Mouse (Mus musculus) cerebellum, postnatal 10 days (tissue): Measurements from ENCODE around the gene Traf3ip2.

ENCODE experiments used
- DNase-seq, 2 experiments: peaks; one replicate each; pipeline ENCODE4 v3.0.0; 2021; ENCODE audit warnings: mixed read lengths in 2 of 2

The Traf3ip2 gene

DNA sequence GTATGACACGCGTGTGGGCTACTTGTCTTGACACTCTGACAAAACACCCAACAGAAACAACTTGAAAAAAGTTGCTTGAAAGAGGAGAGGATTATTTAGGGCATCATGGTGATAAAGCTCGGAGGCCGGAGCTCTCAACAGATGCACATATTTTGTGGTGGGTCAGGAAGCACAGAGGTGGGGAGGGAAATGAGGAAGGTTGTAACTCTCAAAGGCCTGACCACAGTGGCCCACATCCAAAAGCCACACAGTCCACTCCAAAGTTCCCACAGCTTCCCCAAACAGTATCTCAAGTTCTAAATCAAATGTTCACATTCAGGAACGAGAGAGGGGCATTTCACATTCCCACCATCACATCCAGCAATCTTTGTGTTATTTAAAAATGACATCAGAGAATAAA is 11.7 kb upstream of the Traf3ip2 start:
- DNase-seq: no peak

DNA sequence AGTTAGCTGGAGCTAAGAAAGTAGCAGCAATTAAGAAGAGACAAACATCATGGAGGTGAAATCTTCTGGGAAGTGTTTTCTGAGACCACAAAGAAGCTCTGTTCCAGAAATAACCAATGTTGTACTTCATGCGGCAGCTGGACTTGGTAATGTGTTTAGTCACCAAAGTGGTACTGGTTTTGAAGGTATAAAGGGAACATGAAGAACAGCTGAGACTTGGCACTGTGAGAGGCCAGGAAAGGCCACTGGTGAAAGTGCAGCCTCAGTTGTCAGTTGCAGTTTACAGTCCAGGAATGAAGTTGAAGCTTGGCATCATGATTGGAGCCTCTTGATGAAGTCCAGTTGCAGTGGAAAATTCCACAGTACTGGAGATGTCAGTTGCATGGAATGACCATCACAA is 6.3 kb upstream of the Traf3ip2 start:
- DNase-seq: no peak

DNA sequence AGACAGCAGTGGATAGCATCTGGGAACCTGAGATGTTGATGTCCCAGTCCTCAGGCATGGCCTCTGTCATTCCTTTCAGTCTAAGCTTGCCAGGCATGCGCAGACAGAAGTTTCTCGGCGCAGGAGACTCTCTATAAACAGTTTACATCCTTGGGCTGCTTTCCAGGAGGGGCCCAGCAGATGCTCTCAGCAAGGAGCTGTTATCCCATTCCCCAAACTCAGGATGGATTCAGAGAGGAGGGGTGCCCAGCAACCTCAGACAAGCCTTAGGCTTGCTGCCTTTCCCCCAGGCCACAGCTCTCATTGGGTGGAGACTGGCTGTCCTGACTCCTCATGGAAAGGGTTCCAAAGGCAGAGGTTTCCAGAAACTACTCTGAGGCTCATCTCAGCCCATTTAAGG is 1.5 kb upstream of the Traf3ip2 start:
- no peak for DNase-seq

DNA sequence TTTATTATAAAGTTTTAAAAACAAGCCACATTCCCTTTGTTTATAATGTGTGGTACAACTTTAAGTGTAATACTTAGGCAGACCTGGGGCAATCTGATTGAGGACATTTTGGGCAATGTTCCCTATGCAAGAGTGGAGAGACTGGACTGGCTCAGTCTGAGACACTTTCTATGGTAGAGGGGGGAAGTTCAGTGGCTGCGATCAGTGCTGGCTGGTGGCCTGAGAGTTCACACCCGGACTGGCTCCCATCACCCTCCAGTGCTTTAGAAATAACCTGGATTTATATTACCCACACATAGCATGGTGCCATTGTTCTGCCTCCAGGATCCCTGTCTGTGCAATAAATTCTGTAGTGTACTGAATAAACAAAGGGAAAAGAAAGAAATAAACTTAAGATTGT is 603 bp upstream of the Traf3ip2 start:
- DNase-seq: no peak

DNA sequence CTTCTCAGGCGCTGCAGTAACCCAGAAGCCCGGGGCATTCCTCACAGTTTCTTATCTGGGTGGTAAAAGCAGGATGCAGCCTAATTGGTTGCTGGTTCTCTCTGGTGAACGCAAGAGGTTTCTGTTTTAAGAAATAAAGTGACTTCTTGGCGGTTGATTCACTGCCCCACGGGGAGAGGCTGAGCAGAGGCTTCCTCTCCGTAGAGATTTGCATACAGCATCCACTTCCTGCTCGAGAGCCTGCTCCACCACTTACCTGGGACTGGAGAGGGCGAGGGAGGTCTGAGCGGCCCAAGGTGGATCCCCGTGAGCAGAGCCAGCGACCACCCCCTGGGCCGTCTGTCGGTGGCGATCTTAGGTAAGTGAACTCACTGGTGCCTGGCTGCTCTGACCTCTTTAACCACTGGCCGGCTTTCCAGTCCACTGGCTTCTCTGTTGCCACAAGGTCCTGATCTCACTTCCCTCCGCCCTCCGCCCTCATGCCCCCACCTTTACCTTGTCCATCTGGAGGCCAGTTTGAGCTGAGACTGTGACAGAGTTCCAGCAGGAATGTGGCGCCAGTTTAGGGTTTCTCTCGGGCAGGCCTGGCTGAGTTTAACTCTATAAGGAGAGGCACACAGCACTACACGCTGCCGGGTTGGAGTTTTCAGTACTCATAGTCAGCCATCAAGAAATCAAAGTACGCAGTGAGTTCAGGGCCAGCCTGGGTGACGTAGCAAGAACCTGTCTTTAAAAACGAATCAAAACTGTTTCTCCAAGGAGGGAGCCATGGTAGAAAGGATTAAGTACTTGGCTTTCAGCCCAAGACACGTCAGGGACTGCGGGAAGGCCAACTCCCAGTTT is 476 bp downstream of the Traf3ip2 start:
- DNase-seq: peak; percentile 75 to 77

DNA sequence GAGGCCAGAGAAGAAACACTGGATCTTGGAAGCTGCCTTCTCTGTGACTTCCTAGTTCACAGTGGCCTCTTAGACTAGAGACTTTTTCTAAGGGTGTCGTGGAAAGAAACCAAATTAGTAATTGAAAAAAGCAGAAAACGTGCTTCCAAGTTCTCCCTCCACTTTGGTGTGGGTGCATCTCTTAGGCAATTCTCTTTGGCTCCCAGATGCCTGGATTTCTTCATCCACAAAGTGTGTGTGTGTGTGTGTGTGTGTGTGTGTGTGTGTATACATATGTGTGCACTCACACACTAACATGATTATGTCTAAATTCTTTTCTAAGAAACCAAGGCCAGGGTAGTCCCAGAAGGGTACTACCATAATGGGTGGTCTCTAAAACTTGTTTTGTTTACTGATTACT is 1.2 kb downstream of the Traf3ip2 start:
- DNase-seq: no peak

DNA sequence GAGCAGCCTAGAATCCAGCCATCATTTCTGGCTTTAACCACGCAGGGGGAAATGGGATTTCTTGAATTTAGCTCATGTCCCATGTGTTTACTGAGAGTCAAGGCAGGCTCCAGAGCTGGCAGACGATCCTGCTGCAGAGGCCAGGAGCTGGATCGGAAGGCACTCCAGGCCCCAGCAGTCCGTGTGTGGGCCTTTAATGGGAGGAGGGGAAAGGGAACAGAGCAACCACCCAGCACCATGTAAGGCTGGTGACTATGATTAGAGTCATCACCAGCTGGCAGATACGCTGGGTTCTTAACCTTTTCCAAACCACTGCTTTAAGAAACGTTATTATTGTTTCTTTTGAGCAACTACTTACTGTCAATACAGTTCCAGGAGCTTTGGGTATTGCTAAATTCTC is 1.9 kb downstream of the Traf3ip2 start:
- peak; percentile 61 to 76 for DNase-seq

DNA sequence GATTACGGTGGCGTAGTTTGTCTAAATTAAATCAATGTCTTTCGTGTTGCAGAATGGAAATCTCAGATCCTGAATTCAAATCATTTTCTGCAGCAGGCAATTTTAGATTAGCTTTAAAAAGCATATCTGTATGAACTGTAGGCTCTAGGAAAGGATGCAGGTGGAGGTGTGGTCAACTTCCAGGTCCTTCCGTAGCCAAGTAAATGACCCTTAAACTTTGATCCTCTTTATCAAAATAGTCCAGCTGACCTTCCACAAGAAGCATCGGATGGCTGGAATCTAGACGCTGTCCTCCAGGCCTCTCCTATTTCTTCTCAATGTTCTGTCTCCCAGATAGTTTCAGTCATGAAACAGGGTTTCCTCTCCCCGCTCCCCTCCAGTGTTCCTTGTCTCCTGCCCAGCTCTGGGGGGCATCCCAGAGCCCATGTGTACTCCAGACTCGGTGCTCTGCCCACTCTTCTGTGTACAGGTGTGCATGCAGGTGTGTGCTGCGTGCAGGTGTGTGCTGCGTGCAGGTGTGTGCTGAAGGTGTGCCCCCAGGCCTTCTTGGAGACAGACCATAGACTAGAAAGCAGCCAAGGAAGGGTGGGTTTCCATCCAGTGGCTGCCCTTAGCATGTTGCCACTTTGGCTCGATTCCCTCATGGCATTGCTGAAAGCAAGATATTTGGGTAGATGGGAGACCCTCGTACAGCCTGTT is 2.9 kb downstream of the Traf3ip2 start:
- DNase-seq: no peak

DNA sequence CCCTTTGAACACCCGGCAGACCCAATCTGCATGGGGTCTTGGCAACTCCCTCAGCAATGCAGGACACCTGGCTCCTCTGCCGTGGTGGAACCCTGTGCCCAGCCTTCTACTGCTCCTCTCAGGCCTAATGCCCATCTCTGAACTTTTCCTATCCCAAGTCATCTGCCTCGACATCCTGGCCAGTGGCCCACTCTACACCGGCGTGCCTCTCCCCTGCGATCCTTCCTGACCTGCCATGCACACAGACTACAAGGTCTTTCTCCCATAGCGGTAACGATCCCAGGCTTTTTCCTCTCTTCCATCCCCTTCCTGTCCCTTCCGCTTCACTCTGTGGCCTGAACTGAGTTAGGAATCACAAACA is 3.5 kb downstream of the Traf3ip2 start:
- DNase-seq: peak in 1 of 2 experiments; percentile 49

DNA sequence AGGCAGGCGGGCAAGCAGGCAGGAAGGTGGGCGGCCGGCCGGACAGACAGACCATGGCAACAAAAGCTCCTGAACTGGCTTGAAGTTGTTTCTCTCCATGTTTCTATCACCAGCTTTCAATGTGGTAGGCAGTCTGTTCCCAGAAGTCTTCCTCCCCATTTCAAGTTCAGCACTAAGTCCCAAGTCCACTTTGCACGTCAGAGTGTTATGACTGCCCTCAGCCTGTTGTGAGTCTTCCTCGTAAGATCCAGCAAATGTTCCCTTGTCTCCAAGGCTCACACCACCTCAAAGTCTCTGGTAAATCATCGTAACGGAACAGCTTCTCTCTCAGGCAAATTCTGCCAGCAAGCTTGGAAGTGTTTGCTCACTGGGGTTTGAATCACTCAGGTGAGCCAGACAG is 3.9 kb downstream of the Traf3ip2 start:
- no peak for DNase-seq

DNA sequence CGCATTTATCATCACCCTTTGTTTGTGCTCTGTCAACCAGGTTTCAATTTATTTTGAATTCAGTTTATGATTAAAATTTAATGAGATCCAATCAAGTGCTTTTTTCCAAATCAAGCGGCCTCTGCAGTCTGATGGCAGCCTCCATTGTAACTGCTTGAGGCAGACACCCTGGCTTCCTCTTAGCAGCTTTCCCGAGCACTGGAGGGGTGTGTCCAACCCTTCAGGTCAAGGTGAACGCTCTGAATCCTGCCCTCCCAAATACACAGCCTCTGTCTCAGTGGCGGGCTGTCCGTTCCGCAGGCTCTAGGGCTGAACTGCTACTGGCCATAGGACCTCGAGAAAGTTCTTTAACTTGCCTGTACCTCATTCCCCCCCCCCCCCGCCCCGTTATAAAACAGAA is 5.7 kb downstream of the Traf3ip2 start:
- DNase-seq: no peak

DNA sequence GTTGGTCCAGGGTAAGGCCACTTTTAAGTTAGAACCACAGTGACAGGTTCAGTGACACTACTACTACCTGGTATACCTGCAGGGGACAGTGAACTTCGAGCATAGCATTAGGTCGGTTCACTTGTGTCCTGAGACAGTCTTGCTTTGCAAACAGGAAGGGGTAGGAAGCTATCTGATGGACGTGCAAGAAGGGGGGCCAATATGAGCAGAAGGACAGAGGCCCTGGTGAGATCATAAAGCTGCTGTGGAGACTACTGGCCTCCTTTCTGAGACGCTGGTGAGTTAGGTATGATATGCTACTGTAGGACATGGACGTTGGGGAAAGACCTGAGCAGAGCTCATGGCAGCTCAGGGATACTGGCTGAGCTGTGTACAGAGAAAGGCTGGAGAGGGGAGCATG is 7.9 kb downstream of the Traf3ip2 start:
- no peak for DNase-seq

DNA sequence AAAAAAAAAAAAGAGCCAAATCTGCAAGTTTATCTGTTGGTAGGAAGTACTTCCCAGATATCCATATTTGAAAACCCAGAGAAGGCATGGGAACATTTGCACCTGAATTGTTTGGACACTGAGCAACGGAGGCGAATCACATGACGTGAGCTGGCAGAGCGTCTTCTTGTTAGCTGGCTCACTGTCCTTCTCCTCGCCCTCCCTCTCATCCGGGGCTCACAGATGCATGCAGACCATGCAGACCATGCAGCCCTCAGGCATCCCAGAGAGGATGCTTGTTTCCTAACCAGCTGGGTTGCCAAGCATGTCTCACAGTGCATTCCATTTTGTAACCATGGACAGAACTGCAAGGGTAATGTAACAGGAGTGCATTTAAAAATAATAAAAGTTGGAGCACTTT is 11.1 kb downstream of the Traf3ip2 start:
- peak; percentile 48 to 61 for DNase-seq

DNA sequence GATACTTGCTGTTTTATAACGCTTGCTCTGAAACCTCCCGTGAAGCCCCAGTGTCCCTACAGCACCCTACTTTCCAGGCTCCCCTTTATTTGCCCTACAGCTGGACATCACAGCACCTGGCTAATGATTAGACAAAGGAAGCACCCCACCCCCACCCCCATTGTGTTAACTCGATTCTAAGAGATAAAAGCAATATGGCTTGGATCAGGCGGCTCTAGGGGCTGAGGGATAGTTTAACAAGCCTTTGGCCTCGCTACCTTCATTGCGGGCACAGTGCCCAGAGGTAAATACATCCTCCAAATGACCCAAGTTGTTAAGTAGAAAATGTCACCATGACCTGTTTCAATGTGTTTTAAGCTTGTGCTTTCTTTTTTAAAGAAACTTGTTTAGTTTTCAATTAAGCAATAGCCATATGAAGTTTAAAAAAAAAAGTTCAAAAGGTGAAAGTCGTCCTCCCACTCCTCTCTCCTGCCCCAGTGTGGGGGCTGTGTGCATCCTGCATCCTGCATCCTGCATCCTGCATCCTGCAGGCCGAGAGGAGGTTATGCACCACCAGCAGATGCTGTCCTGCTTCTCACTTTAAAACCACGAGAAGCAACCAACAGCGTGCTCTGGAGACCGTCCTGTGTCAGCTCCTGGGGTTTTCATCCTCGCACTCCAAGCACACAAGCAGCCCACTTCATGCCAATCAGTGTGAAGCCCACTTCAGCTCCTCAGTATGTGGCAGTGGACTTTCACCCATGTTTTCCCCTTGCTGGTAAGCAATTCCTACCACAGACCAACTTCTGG is 12.3 kb downstream of the Traf3ip2 start:
- DNase-seq: peak in 1 of 2 experiments; percentile 36

DNA sequence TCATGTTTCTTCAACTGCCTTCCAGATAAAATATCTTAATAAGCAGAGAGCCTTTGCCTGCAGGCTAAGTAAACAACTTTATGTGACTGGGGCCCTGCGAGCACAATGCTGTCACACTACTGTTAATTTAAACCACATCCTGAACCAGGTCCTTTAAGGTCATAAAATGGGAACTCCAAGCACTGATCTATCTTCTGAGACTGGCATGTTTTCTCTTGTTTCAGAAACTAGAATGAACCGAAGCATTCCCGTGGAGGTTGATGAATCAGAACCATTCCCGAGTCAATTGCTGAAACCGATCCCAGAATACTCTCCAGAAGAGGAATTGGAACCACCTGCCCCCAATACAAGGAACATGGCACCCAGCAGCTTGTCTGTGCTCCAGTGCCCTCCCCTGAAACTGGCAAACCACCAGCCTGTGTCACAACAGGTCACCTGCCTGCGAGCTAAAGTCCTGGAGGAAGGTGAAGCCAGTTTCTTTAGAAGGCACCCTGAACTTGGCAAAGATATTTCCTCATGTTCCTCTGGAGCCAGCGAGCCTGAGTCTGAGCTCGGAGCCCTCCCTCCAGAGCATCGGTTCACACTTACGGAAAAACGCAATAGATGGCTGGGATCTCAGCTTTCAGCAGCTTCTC is 13.0 kb downstream of the Traf3ip2 start:
- DNase-seq: peak; percentile 60 to 70

DNA sequence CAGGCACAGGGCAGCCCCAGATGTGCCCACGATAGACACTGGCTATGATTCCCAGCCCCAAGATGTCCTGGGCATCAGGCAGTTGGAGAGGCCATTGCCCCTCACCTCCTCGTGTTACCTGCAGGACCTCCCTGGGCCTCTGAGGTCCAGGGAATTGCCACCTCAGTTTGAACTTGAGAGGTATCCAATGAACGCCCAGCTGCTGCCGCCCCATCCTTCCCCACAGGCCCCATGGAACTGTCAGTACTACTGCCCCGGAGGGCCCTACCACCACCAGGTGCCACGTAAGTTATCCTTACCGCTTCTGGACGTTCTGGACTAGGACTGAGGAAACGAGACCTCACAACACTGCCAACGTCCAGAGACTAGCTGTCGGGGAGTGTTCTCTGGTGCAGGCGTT is 13.6 kb downstream of the Traf3ip2 start:
- no peak for DNase-seq

DNA sequence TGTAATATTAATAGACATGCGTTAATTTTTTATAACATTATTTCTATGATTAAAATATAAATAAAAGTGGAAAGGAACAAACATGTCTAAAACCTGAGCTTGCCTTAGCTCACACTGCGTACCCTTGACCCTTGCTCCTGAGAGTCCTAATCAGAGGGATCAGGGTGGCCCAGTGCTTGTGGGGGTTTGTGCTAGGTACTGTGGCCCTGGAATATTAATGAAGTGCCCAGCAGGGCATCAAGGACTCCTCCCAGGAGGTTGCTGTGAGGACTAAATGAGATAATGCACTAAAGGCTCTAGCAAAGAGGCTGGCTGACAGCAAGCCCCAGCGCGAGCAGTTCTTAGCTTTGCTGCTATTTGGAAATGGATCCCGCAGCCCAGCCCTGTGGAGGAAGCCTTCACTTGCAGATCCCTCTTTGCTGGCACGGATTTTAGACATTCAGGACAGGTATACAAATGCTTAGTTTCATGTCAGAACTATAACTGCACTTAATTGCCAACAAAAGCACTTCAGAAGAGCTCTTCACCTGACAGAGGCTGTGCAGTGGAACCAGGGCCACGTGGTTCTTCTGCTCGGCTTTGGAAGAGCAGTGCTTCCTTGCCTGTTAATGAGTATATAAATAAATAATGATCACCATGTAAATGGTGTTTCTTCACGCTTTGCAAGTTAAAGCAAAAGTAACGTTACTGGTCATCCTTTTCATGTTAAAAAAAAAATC is 16.2 kb downstream of the Traf3ip2 start:
- DNase-seq: no peak

DNA sequence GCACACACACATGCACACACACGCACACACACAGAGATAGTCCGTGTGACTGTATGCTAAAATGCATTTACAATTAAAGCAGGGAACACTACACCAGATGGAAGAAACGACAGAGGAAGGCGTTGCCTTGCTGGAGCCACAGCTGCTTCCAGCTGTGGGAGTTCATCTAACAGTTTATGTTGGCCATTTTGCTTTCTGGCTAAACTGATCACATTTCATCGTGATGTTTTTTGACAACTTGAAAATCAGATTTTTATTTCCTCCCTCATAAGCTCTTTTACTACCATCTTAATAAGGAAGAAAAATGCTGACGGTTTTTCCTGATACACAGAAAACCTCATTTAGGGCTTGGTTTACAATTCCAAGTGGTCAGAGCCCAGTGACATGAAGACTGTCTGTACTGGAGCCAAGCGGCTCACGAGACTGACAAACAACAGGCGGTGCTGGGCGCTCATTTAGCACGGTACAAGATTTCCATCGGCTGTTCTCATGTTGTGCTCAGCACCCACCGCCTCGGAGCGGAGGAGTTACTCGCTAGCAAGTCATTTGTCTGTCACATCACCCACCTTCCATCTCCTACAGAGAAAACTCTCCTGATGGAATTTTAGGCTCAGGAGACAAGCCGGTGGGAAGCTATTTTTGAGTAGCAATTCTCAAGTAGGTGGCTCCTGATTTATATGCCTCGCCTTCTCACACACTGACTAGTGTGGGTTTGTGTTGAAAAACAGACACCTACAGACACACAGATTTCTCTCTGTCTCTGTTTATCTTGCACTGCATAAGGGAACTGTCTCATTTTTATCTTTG is 17.2 kb downstream of the Traf3ip2 start:
- peak in 1 of 2 experiments; percentile 56 for DNase-seq

DNA sequence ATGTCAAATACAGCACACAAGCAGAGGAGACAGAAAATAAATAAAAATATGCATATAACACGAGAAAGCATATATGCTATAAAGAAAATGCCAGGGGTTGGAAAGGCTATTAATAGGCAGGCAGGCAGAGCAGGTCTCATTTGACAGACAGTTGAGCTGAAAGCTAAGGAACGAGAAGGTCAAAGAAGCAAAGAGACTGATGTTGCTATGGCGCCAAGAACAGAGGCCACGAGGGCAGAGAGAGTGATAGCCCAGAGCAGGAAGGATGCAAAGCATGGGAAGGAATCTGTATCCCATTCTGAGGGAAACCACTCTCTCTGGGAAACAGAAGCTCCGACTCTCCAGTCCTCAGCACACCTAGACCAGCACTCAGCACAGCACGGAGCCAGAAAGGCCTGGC is 18.1 kb downstream of the Traf3ip2 start:
- DNase-seq: no peak

DNA sequence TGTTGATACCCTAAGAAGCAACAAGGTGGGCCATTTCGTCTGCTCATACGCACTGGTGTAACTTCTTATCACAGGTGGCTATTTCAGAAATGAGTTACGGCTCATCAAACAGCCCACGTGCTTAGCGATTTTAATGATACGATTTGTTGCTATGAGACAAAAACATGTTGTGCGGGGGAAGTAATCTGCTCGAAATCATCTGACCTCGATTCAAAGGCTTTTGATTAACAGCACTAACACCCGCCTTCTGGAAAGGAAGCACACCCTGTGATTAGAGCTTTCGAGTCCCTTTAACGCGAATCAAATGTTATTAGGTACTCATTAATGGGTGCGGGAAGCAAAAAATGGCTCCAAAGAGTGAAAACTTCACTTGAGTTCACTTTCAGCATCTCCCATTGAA is 18.9 kb downstream of the Traf3ip2 start:
- no peak for DNase-seq

DNA sequence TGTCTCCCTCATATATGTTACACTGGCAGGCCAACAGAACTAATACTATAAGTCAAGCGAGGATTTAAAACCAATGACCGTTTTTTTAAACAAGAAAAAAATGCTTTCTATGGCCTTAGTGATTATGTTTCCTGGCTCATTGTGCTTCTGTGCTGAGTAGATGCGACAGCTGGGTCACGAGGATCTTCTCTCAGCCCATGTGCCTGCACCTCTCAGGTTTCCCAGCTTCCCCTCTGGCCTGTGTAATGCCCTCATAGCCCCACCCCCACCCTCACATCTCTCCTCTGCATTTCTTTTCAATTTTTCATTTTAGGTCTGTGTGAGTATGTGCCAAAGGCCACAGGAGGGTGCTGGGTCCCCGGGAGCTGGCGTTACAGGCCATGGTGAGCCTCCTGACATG is 20.6 kb downstream of the Traf3ip2 start:
- no peak for DNase-seq
